Mouse (Mus musculus) CH12.LX (cell line): Measurements from ENCODE around the gene Cybc1. TPM values are rescaled to one million over a fixed set of nuclear protein-coding genes. Genes with fewer than 3 reads are reported as not detected.
A peak's percentile ranks its signal among the peaks of the same experiment; 100 is the strongest.

ENCODE experiments used
- DNase-seq: peaks from one replicate; pipeline ENCODE4 v3.0.0-alpha.2; 2013; ENCODE audit errors: extremely low read depth
- H3K27ac ChIP-seq: 2 replicates; pipeline ENCODE4 v1.5.1; 2012; ENCODE audit warnings: low read depth, mild to moderate bottlenecking, control low read depth, moderate library complexity; ENCODE audit not compliant: insufficient read depth
- H3K27me3 ChIP-seq: replicated peaks from 2 replicates; pipeline ENCODE3; 2012; ENCODE audit warnings: inconsistent platforms
- H3K36me3 ChIP-seq, 2 experiments: replicated peaks in 1 of 2; 2 replicates each; pipeline versions ENCODE3 to v1.6.1; 2012; ENCODE audit warnings: inconsistent platforms in 1 of 2, low read length in 1 of 2, mild to moderate bottlenecking in 1 of 2, mixed read lengths in 1 of 2, moderate library complexity in 1 of 2; ENCODE audit not compliant: control insufficient read depth in 1 of 2, insufficient read depth in 1 of 2
- H3K4me1 ChIP-seq, 2 experiments: 2 replicates each; pipeline ENCODE4 v1.6.1; 2012; ENCODE audit warnings: inconsistent platforms in 1 of 2, moderate library complexity in 1 of 2; ENCODE audit not compliant: insufficient read depth in 2 of 2, control insufficient read depth in 1 of 2
- H3K4me2 ChIP-seq: 2 replicates; pipeline ENCODE4 v1.6.1; 2012; ENCODE audit warnings: low read depth, mild to moderate bottlenecking, control low read depth; ENCODE audit not compliant: poor library complexity, insufficient read depth, severe bottlenecking
- H3K4me3 ChIP-seq, 3 experiments: fragments of 150-350 bp in 1 of 3; sonication (generic) in 1 of 3; replicated peaks in 1 of 3; 2 replicates each; pipeline versions ENCODE3 to v1.5.1; 2011 to 2012; ENCODE audit warnings: low read depth in 2 of 3, low read length in 2 of 3, mild to moderate bottlenecking in 2 of 3, moderate library complexity in 2 of 3, control low read depth in 1 of 3, improper control_type of control experiment in 1 of 3, inconsistent platforms in 1 of 3, mixed read lengths in 1 of 3; ENCODE audit not compliant: poor library complexity in 1 of 3
- H3K79me2 ChIP-seq: replicated peaks from 2 replicates; pipeline ENCODE4 v1.6.1; 2012; ENCODE audit warnings: mild to moderate bottlenecking, moderate library complexity; ENCODE audit not compliant: control insufficient read depth, poor library complexity, insufficient read depth, severe bottlenecking; ENCODE audit errors: extremely low read depth
- H3K9ac ChIP-seq: 2 replicates; pipeline ENCODE4 v1.6.1; 2012; ENCODE audit warnings: low read depth, mild to moderate bottlenecking, control low read depth, moderate library complexity; ENCODE audit not compliant: insufficient read depth
- H3K9me3 ChIP-seq: replicated peaks from 2 replicates; pipeline ENCODE3; 2012; ENCODE audit warnings: low read length, inconsistent platforms, mixed read lengths
- BHLHE40 ChIP-seq: IDR thresholded peaks from 2 replicates; pipeline ENCODE4 v1.6.1; 2011; ENCODE audit warnings: mild to moderate bottlenecking, low read depth, low read length, improper control_type of control experiment
- CHD2 ChIP-seq: IDR thresholded peaks from 2 replicates; pipeline ENCODE4 v1.6.1; 2011; ENCODE audit warnings: low read length, improper control_type of control experiment
- CTCF ChIP-seq, 2 experiments: IDR thresholded peaks in 1 of 2; conservative IDR thresholded peaks in 1 of 2; 2 replicates each; pipeline ENCODE4 v1.5.1; 2011 to 2012; ENCODE audit warnings: low read depth in 2 of 2, low read length in 2 of 2, improper control_type of control experiment in 1 of 2, inconsistent platforms in 1 of 2, mild to moderate bottlenecking in 1 of 2, moderate library complexity in 1 of 2
- ELF1 ChIP-seq: IDR thresholded peaks from 2 replicates; pipeline ENCODE4 v1.6.1; 2014; ENCODE audit warnings: low read depth, mild to moderate bottlenecking, inconsistent platforms, low read length, improper control_type of control experiment
- ETS1 ChIP-seq: conservative IDR thresholded peaks from 2 replicates; pipeline ENCODE4 v1.6.1; 2012; ENCODE audit warnings: low read depth, mild to moderate bottlenecking, inconsistent platforms, low read length, improper control_type of control experiment, moderate library complexity
- HCFC1 ChIP-seq: IDR thresholded peaks from 2 replicates; pipeline ENCODE4 v1.6.1; 2012; ENCODE audit warnings: low read depth, mild to moderate bottlenecking, inconsistent platforms, low read length, improper control_type of control experiment
- IRF4 ChIP-seq: IDR thresholded peaks from 2 replicates; pipeline ENCODE4 v1.6.1; 2014; ENCODE audit warnings: low read depth, mild to moderate bottlenecking, inconsistent platforms, low read length, improper control_type of control experiment
- JUND ChIP-seq: conservative IDR thresholded peaks from 2 replicates; pipeline ENCODE4 v1.6.1; 2011; ENCODE audit warnings: low read depth, low read length, improper control_type of control experiment
- KAT2A ChIP-seq: IDR thresholded peaks from 2 replicates; pipeline ENCODE4 v1.6.1; 2012; ENCODE audit warnings: low read length, improper control_type of control experiment, inconsistent platforms; ENCODE audit not compliant: insufficient replicate concordance
- MAFK ChIP-seq: IDR thresholded peaks from 2 replicates; pipeline ENCODE4 v1.6.1; 2011; ENCODE audit warnings: low read length, improper control_type of control experiment; ENCODE audit not compliant: insufficient replicate concordance
- MAX ChIP-seq: IDR thresholded peaks from 2 replicates; pipeline ENCODE4 v1.6.1; 2011; ENCODE audit warnings: low read length, improper control_type of control experiment
- MYC ChIP-seq: IDR thresholded peaks from 2 replicates; pipeline ENCODE4 v1.6.1; 2011; ENCODE audit warnings: low read depth, mild to moderate bottlenecking, improper control_type of control experiment, low read length
- NELFE ChIP-seq: IDR thresholded peaks from 2 replicates; pipeline ENCODE4 v1.6.1; 2011; ENCODE audit warnings: low read depth, low read length, improper control_type of control experiment
- NRF1 ChIP-seq: IDR thresholded peaks from 2 replicates; pipeline ENCODE4 v1.6.1; 2014; ENCODE audit warnings: low read depth, mild to moderate bottlenecking, inconsistent platforms, low read length, improper control_type of control experiment, moderate library complexity
- POLR2A ChIP-seq: IDR thresholded peaks from 2 replicates; pipeline ENCODE4 v1.6.1; 2011; ENCODE audit warnings: low read depth, mild to moderate bottlenecking, improper control_type of control experiment, low read length
- POLR2AphosphoS2 ChIP-seq: IDR thresholded peaks from 2 replicates; pipeline ENCODE4 v1.6.1; 2011; ENCODE audit warnings: low read depth, low read length, improper control_type of control experiment
- SIN3A ChIP-seq: IDR thresholded peaks from 2 replicates; pipeline ENCODE4 v1.6.1; 2012; ENCODE audit warnings: low read length, improper control_type of control experiment, inconsistent platforms
- SMC3 ChIP-seq: IDR thresholded peaks from 2 replicates; pipeline ENCODE4 v1.6.1; 2011; ENCODE audit warnings: low read depth, low read length, improper control_type of control experiment
- TBP ChIP-seq: conservative IDR thresholded peaks from 2 replicates; pipeline ENCODE4 v1.6.1; 2011; ENCODE audit warnings: low read depth, low read length, improper control_type of control experiment
- TCF12 ChIP-seq: IDR thresholded peaks from 2 replicates; pipeline ENCODE4 v1.6.1; 2014; ENCODE audit warnings: low read depth, mild to moderate bottlenecking, inconsistent platforms, low read length, improper control_type of control experiment
- UBTF ChIP-seq: IDR thresholded peaks from 2 replicates; pipeline ENCODE4 v1.6.1; 2012; ENCODE audit warnings: low read depth, mild to moderate bottlenecking, inconsistent platforms, low read length, improper control_type of control experiment, moderate library complexity
- USF1 ChIP-seq: IDR thresholded peaks from 2 replicates; pipeline ENCODE4 v1.6.1; 2014; ENCODE audit warnings: low read depth, mild to moderate bottlenecking, inconsistent platforms, low read length, improper control_type of control experiment
- ZC3H11A ChIP-seq: IDR thresholded peaks from 2 replicates; pipeline ENCODE4 v1.6.1; 2012; ENCODE audit warnings: low read depth, mild to moderate bottlenecking, inconsistent platforms, low read length, improper control_type of control experiment
- ZKSCAN1 ChIP-seq: IDR thresholded peaks from 2 replicates; pipeline ENCODE4 v1.6.1; 2012; ENCODE audit warnings: low read depth, inconsistent platforms, low read length, improper control_type of control experiment, borderline replicate concordance
- ZMIZ1 ChIP-seq: IDR thresholded peaks from 2 replicates; pipeline ENCODE4 v1.6.1; 2012; ENCODE audit warnings: low read depth, mild to moderate bottlenecking, inconsistent platforms, low read length, improper control_type of control experiment
- ZNF384 ChIP-seq: IDR thresholded peaks from 2 replicates; pipeline ENCODE4 v1.6.1; 2012; ENCODE audit warnings: low read depth, low read length, improper control_type of control experiment, inconsistent platforms
- dilution Hi-C: fragments of 300-500 bp; cut with MboI; formaldehyde crosslinking; loops from 2 replicates; pipeline ENCODE4 v1.14.3; 2020; ENCODE audit warnings: low sequenced_read_pairs; ENCODE audit not compliant: extremely low pct_unique_long_range_greater_than_20kb, extremely low pct_ligation_motif_present
- in situ Hi-C: fragments of 300-500 bp; cut with MboI; formaldehyde crosslinking; loops from 3 replicates; pipeline ENCODE4 v1.14.3; 2019; ENCODE audit warnings: low sequenced_read_pairs, low pct_ligation_motif_present, low pct_unique_long_range_greater_than_20kb, mixed read lengths
- polyA plus RNA-seq: library from polyadenylated mRNA; unstranded; fragments of >175 nt; gene quantifications from 2 replicates; pipeline ENCODE4 v1.2.1, GENCODE M21; 2012; ENCODE audit warnings: low read depth; ENCODE audit not compliant: insufficient read length
- total RNA-seq, 2 experiments: library from RNA; depleted of rRNA; stranded (reverse); fragments of 300-350 nt in 1 of 2; fragments of >200 nt in 1 of 2; gene quantifications; 2 replicates each; pipeline ENCODE4 v1.2.3; 2012 to 2014

Gene Cybc1
- total and polyA plus RNA-seq, 3 experiments, result 51.6 to 60.3 (median 57.4) TPM

DNA sequence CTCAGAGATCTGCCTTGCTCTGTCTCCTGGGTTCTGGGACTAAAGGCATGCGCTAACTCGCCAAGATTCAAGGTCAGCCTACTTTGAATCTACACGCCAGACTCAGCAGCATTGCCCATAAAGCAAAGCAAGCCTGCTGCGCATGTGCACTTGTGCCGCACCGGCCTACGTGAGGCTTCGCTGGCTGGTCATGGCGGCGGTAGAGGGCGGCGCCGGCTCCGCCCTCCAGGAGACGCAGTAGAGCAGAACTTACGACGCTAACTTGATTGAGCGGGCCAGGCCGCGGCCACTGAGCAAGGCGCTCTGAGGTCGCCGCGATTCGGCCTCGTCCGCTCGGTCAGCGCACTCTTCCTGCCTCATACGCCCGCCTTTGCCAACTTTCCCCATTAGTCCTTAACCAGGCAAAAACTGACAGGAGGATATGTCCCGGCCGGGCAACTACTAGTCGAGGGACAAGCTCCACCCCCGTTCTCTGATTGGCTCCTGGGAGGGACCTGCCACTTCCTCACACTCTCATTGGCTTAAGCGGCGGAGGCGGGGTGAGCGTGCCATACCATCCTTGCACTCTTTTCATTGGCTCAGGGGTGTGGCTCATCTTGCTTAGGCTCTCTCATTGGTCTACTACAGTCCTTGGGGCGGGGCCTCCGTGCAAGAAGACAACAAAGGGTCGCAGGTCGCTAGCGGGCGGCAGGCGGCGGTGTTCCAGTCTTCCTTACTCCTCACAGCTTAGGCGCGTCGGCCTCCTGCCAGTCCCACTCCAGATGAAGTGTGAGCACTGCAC lies 7.6 kb upstream of the Cybc1 start, which contains the start of gene Narf:
Gene Narf, plus strand, starts transcription at position 690 of the 781 bp plus-strand sequence.
- Histone ChIP-seq H3K4me2 (peak within 1 kb of the TSS; percentile 97), H3K79me2 (no peaks in the 10 kb centered on the region), H3K27ac (peak within 1 kb of the TSS; percentile 81), H3K9ac (peak within 1 kb of the TSS; percentile 53), H3K4me3 (peak within 1 kb of the TSS; percentile 74 to 94 (median 78)), H3K9me3 (no peaks in the 10 kb centered on the region), H3K27me3 (no peaks in the 10 kb centered on the region), H3K4me1 (peaks cover 5 to 30% of the 10 kb centered on the region in 2 experiments), H3K36me3 (peaks cover 0 to 28% of the 10 kb centered on the region in 2 experiments)
- TF ChIP-seq ZKSCAN1 (no peak), SIN3A (peak; percentile 33), ETS1 (0 out of 2 replicates have a peak, but pooled peaks have one; percentile 9), HCFC1 (peak; percentile 73), ZC3H11A (no peak; the same call in 1 of the 2 replicates), JUND (no peak), KAT2A (peak; percentile 54; the same call in 1 of the 2 replicates), ZMIZ1 (peak; percentile 82), MYC (peak; percentile 83; the same call in 1 of the 2 replicates), POLR2A (peak; percentile 82), TBP (peak; percentile 90), UBTF (no peak), ELF1 (peak; percentile 70), TCF12 (peak; percentile 83; the same call in 1 of the 2 replicates), POLR2AphosphoS2 (peak; percentile 89; the same call in 1 of the 2 replicates), USF1 (no peak), NRF1 (peak; percentile 96), SMC3 (peak; percentile 28; the same call in 1 of the 2 replicates), BHLHE40 (peak; percentile 55), IRF4 (peak; percentile 68), CTCF (conservative IDR thresholded peaks at IDR 0.05 in 1 of 2, IDR thresholded peaks at IDR 0.05 in 1 of 2; ENCODE audit: low read depth in 2 of 2, low read length in 2 of 2) (peak in 1 of 2 experiments; percentile 74; a peak in 2 of 4 replicates), NELFE (peak; percentile 57), CHD2 (peak; percentile 89), ZNF384 (no peak), MAX (peak; percentile 87), MAFK (peak; percentile 70; the same call in 1 of the 2 replicates)
- in situ Hi-C loops (no loop called here), dilution Hi-C loops (no loop called here)
- DNase-seq, result peak; percentile 100
